19 mouse cellular contexts compared by ENCODE assay signal in genomic region chr4:65295741-65296140, GRCm38 (mm10).
DNase-seq lines count a peak whose midpoint lies in the region; ATAC-seq and TF ChIP-seq lines count a peak whose summit lies in the region.
"Had no signal": no experiment of that assay in that cellular context is flagged by ENCODE, and none has a peak within 500 bp of the region (broad histone marks: within the 10 kb centered on the region; RNA-seq: fewer than 3 reads in every experiment).

No protein-coding gene starts in this region.

- H3K4me3 ChIP-seq in forebrain, embryonic 10.5 days, result no peak overlapping the region
- H3K4me3 ChIP-seq in forebrain, postnatal 0 days (ENCODE audit: low read depth, low read length), result no peak overlapping the region
- no peak overlapping the region for H3K4me3 ChIP-seq in midbrain, embryonic 10.5 days
- H3K4me3 ChIP-seq in midbrain, embryonic 16.5 days (ENCODE audit: low read depth, low read length), result no peak overlapping the region
- H3K4me3 ChIP-seq: embryonic facial prominence, embryonic 12.5 days; heart, embryonic 15.5 days; hindbrain, embryonic 13.5 days had no signal

- peaks cover 91% of the 10 kb centered on the region for H3K27me3 ChIP-seq in forebrain, embryonic 10.5 days (ENCODE audit: poor library complexity, severe bottlenecking)
- H3K27me3 ChIP-seq in forebrain, postnatal 0 days (ENCODE audit: insufficient read depth, low read length), result no peaks in the 10 kb centered on the region
- peaks cover 89% of the 10 kb centered on the region for H3K27me3 ChIP-seq in midbrain, embryonic 10.5 days (ENCODE audit: low read depth, poor library complexity, severe bottlenecking)
- H3K27me3 ChIP-seq in midbrain, embryonic 16.5 days (ENCODE audit: control insufficient read depth, insufficient read depth, low read depth, low read length), result peaks cover 3% of the 10 kb centered on the region
- H3K27me3 ChIP-seq: embryonic facial prominence, embryonic 12.5 days; heart, embryonic 15.5 days had no signal

- TF ChIP-seq CTCF in forebrain, postnatal 0 days (IDR thresholded peaks at IDR 0.05; ENCODE audit: low read depth), result no peak

- no peaks in the 10 kb centered on the region for H3K9me3 ChIP-seq in forebrain, embryonic 10.5 days
- no peaks in the 10 kb centered on the region for H3K9me3 ChIP-seq in forebrain, postnatal 0 days (ENCODE audit: low read length)
- no peaks in the 10 kb centered on the region for H3K9me3 ChIP-seq in midbrain, embryonic 10.5 days (replicated peaks)
- H3K9me3 ChIP-seq in midbrain, embryonic 16.5 days (replicated peaks; ENCODE audit: control insufficient read depth, low read length, poor library complexity, severe bottlenecking), result no peaks in the 10 kb centered on the region
- H3K9me3 ChIP-seq: embryonic facial prominence, embryonic 12.5 days; heart, embryonic 15.5 days; hindbrain, embryonic 13.5 days had no signal

- ATAC-seq in forebrain, postnatal 0 days, result no peak
- no peak for ATAC-seq in midbrain, embryonic 16.5 days
- ATAC-seq: CD4-positive, CD25-positive, alpha-beta regulatory T cell, adult 4 months; forebrain, embryonic 14.5 days; hindbrain, postnatal 0 days had no signal

- H3K9ac ChIP-seq in forebrain, postnatal 0 days, result no peak overlapping the region
- H3K9ac ChIP-seq in midbrain, embryonic 16.5 days (ENCODE audit: low read depth, low read length), result no peak overlapping the region
- H3K9ac ChIP-seq: embryonic facial prominence, embryonic 12.5 days; heart, embryonic 15.5 days; hindbrain, embryonic 13.5 days had no signal

- WGBS in forebrain, embryonic 10.5 days, result 70% methylated on average over 1 of the region's 1 CpGs
- 66% methylated on average over 1 of the region's 1 CpGs for WGBS in forebrain, postnatal 0 days
- WGBS in midbrain, embryonic 10.5 days, result 48% methylated on average over 1 of the region's 1 CpGs
- 42% methylated on average over 1 of the region's 1 CpGs for WGBS in midbrain, embryonic 16.5 days

- peaks cover 48% of the 10 kb centered on the region for H3K4me1 ChIP-seq in forebrain, embryonic 10.5 days
- H3K4me1 ChIP-seq in forebrain, postnatal 0 days (ENCODE audit: insufficient read depth), result no peaks in the 10 kb centered on the region
- H3K4me1 ChIP-seq in midbrain, embryonic 10.5 days, result peaks cover 51% of the 10 kb centered on the region
- H3K4me1 ChIP-seq in midbrain, embryonic 16.5 days (ENCODE audit: control insufficient read depth, insufficient read depth, low read length), result no peaks in the 10 kb centered on the region

- no peak overlapping the region for H3K4me2 ChIP-seq in forebrain, postnatal 0 days (ENCODE audit: low read depth)
- no peak overlapping the region for H3K4me2 ChIP-seq in midbrain, embryonic 16.5 days (ENCODE audit: low read length)
- H3K4me2 ChIP-seq: embryonic facial prominence, embryonic 12.5 days; heart, embryonic 11.5 days; heart, embryonic 15.5 days; hindbrain, embryonic 13.5 days had no signal

- DNase-seq in forebrain, embryonic 10.5 days (ENCODE audit: extremely low spot score, low spot score), result no peak
- DNase-seq in forebrain, postnatal 0 days, result no peak
- no peak for DNase-seq in midbrain, embryonic 10.5 days (ENCODE audit: low spot score)
- peak; percentile 19 for DNase-seq in lung, postnatal 14 days
- no peak for DNase-seq in cerebellum, postnatal 25 days
- no peak for DNase-seq in frontal cortex, postnatal 14 days (ENCODE audit: low spot score in 2 of 2)
- DNase-seq: adrenal gland, adult 8-10 months; B cell, adult 2 months; gastrocnemius, postnatal 10 days; heart, adult 18-20 months; heart, postnatal 14 days had no signal

- H3K27ac ChIP-seq in forebrain, embryonic 10.5 days, result peak overlapping the region; percentile 81
- no peak overlapping the region for H3K27ac ChIP-seq in forebrain, postnatal 0 days (ENCODE audit: low read depth, low read length)
- H3K27ac ChIP-seq in midbrain, embryonic 10.5 days (replicated peaks), result peak overlapping the region; percentile 84
- H3K27ac ChIP-seq in midbrain, embryonic 16.5 days (ENCODE audit: low read length), result no peak overlapping the region
- H3K27ac ChIP-seq: embryonic facial prominence, embryonic 12.5 days; heart, embryonic 15.5 days; hindbrain, embryonic 13.5 days; hindbrain, postnatal 0 days had no signal

- peaks cover 5% of the 10 kb centered on the region for H3K36me3 ChIP-seq in forebrain, embryonic 10.5 days (replicated peaks)
- no peaks in the 10 kb centered on the region for H3K36me3 ChIP-seq in forebrain, postnatal 0 days (ENCODE audit: insufficient read depth)
- H3K36me3 ChIP-seq in midbrain, embryonic 10.5 days, result peaks cover 14% of the 10 kb centered on the region; the same call in 1 of the 2 replicates
- H3K36me3 ChIP-seq in midbrain, embryonic 16.5 days (ENCODE audit: control insufficient read depth, insufficient read depth, low read length), result no peaks in the 10 kb centered on the region
- H3K36me3 ChIP-seq: embryonic facial prominence, embryonic 12.5 days; heart, embryonic 15.5 days; hindbrain, embryonic 13.5 days had no signal

Comparison
In these comparisons a context has a peak if more than half of its experiments do, and no peak if none do; other contexts are left out.
1. H3K27ac ChIP-seq: peak in forebrain, embryonic 10.5 days (single experiment) and midbrain, embryonic 10.5 days (single experiment); none in forebrain, postnatal 0 days (single experiment) and midbrain, embryonic 16.5 days (single experiment).